Mouse (Mus musculus): ENCODE data around the gene Smg7. TPM values are rescaled to one million over a fixed set of nuclear protein-coding genes. Genes with fewer than 3 reads are reported as not detected.
"Not testable (repeated sequence)": the region's sequence is repeated elsewhere in the genome, so short reads cannot be mapped to it uniquely, and the experiment has no call there.

Gene Smg7
- polyA plus RNA-seq, 1 experiment from 2014 or later = 25.9 TPM

DNA sequence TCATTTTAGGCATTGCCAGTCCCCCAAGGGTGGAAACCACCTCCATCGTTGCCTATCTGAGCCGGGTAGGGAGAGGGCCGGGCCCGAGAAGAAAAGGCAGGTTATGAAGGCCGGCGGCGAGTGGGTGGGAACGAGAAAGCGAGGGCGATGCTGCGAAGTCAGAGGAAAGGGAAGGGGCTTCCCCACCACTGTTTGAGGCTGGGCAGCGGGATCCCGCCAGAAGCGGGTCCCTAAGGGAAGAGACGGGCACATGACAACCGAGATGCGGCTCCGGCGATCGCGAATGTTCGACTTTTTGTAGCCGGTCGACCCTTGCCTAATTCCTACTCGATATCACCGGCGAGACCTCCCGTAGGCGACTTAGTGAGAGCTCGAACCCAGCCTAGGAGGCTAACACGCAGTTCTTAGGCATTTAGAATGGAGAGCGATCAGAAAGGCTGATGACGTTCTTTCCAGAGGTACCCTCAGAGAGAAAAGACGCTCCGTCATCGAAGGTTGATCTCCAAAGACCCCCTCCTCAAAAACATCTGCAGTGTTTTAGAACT, 1.2 kb upstream of the Smg7 start:
- Histone ChIP-seq H3K27me3 (no peaks in the 10 kb centered on the region), H3K36me3 (no peaks in the 10 kb centered on the region), H3K4me1 (peaks cover 15% of the 10 kb centered on the region), H3K4me2 (peak overlapping the region; percentile 97), H3K9ac (peak overlapping the region; percentile 48; the same call in 1 of the 2 replicates), H3K9me3 (no peaks in the 10 kb centered on the region), H3K4me3 (peak overlapping the region; percentile 90), H3K27ac (peak overlapping the region; percentile 97)
- WGBS = under 1% methylated on average over 36 of the region's 36 CpGs
- ATAC-seq (ENCODE audit: insufficient number of reproducible peaks, low FRiP score, low TSS enrichment, low read depth) = no peak

- peaks cover 15% of the 10 kb centered on the region for H3K4me1 ChIP-seq
Observed at GRCm38 (mm10) chr1:152902665-152903516, 445 bp upstream of the Smg7 start.

GRCm38 (mm10) chr1:152901419-152901764, 1.1 kb downstream of the Smg7 start:
- peaks cover 15% of the 10 kb centered on the region for H3K4me1 ChIP-seq
- H3K9me3 ChIP-seq = no peaks in the 10 kb centered on the region
- peak overlapping the region; percentile 98 for H3K27ac ChIP-seq
- H3K27me3 ChIP-seq = no peaks in the 10 kb centered on the region
- WGBS = 1% methylated on average over 6 of the region's 6 CpGs
- no peak for ATAC-seq (ENCODE audit: insufficient number of reproducible peaks, low FRiP score, low TSS enrichment, low read depth)
- no peaks in the 10 kb centered on the region for H3K36me3 ChIP-seq
- H3K4me2 ChIP-seq = peak overlapping the region; percentile 80
- peak overlapping the region; percentile 89 for H3K9ac ChIP-seq
- H3K4me3 ChIP-seq = peak overlapping the region; percentile 90

More at GRCm38 (mm10) chr1:152902665-152903516, 445 bp upstream of the Smg7 start:
- peak overlapping the region; percentile 85 for H3K9ac ChIP-seq
- H3K4me3 ChIP-seq = peak overlapping the region; percentile 90
- under 1% methylated on average over 59 of the region's 69 CpGs for WGBS
- no peaks in the 10 kb centered on the region for H3K36me3 ChIP-seq
- peak overlapping the region; percentile 97 for H3K4me2 ChIP-seq
- H3K27me3 ChIP-seq = no peaks in the 10 kb centered on the region
- ATAC-seq (ENCODE audit: insufficient number of reproducible peaks, low FRiP score, low TSS enrichment, low read depth) = peak; percentile 87
- no peaks in the 10 kb centered on the region for H3K9me3 ChIP-seq
- H3K27ac ChIP-seq = peak overlapping the region; percentile 98

DNA sequence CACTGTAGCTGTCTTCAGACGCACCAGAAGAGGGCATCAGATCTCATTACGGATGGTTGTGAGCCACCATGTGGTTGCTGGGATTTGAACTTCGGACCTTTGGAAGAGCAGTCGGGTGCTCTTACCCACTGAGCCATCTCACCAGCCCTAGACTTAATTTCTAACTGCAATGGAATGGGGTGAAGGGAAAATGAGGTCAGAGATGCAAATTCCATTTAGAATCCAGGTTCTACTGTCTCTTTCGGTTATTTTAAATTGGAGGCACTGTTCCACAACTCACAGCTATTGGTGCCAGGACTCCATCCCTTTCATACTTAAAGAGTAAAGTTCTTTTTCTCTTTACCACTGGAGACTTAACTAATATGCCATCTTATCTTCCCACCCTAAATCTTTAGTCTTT, 14.4 kb downstream of the Smg7 start:
- not testable (repeated sequence) for H3K4me1 ChIP-seq; H3K36me3 ChIP-seq; H3K4me3 ChIP-seq; H3K9me3 ChIP-seq; H3K27me3 ChIP-seq; ATAC-seq (ENCODE audit: insufficient number of reproducible peaks, low FRiP score, low TSS enrichment, low read depth); H3K27ac ChIP-seq; H3K4me2 ChIP-seq; H3K9ac ChIP-seq
- 94% methylated on average over 4 of the region's 5 CpGs for WGBS

GRCm38 (mm10) chr1:152871031-152871430, 31.4 kb downstream of the Smg7 start:
- Histone ChIP-seq H3K4me3 (no peak overlapping the region), H3K4me2 (no peak overlapping the region), H3K27ac (no peak overlapping the region), H3K36me3 (peaks cover 13% of the 10 kb centered on the region), H3K9ac (no peak overlapping the region), H3K9me3 (no peaks in the 10 kb centered on the region), H3K27me3 (no peaks in the 10 kb centered on the region), H3K4me1 (no peaks in the 10 kb centered on the region)
- WGBS = 72% methylated on average over 3 of the region's 3 CpGs
- ATAC-seq (ENCODE audit: insufficient number of reproducible peaks, low FRiP score, low TSS enrichment, low read depth) = no peak

DNA sequence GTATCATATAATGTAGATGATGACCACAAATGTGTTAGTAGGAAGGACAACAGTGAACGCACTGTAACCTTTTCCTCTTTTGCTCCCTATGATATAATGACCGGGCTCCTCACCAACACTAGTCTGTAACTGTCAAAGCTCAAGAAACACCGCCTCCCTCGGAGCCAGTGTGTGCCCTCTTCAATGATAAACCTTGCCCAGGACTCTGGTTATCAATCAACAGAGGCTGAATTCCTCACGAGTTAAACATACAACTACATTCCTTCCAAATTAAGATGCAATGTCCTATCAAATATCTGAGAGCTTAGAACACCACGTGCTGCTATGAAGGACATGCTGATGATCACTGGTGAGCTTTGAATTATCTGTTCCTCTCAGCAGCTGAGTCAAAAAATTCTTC, 32.5 kb downstream of the Smg7 start:
- no peak overlapping the region for H3K4me3 ChIP-seq
- no peak for ATAC-seq (ENCODE audit: insufficient number of reproducible peaks, low FRiP score, low TSS enrichment, low read depth)
- H3K27ac ChIP-seq = no peak overlapping the region
- 91% methylated on average over 6 of the region's 6 CpGs for WGBS
- no peak overlapping the region for H3K9ac ChIP-seq
- no peak overlapping the region for H3K4me2 ChIP-seq
- no peaks in the 10 kb centered on the region for H3K9me3 ChIP-seq
- H3K36me3 ChIP-seq = peaks cover 18% of the 10 kb centered on the region
- no peaks in the 10 kb centered on the region for H3K4me1 ChIP-seq
- no peaks in the 10 kb centered on the region for H3K27me3 ChIP-seq

- Histone ChIP-seq H3K36me3 (peaks cover 72% of the 10 kb centered on the region), H3K9ac (no peak overlapping the region), H3K27ac (no peak overlapping the region), H3K4me3 (no peak overlapping the region), H3K4me2 (no peak overlapping the region), H3K27me3 (no peaks in the 10 kb centered on the region), H3K9me3 (no peaks in the 10 kb centered on the region), H3K4me1 (no peaks in the 10 kb centered on the region)
- no peak for ATAC-seq (ENCODE audit: insufficient number of reproducible peaks, low FRiP score, low TSS enrichment, low read depth)
- WGBS = 89% methylated on average over 2 of the region's 2 CpGs
Observed at GRCm38 (mm10) chr1:152846856-152847255, 55.6 kb downstream of the Smg7 start.

DNA sequence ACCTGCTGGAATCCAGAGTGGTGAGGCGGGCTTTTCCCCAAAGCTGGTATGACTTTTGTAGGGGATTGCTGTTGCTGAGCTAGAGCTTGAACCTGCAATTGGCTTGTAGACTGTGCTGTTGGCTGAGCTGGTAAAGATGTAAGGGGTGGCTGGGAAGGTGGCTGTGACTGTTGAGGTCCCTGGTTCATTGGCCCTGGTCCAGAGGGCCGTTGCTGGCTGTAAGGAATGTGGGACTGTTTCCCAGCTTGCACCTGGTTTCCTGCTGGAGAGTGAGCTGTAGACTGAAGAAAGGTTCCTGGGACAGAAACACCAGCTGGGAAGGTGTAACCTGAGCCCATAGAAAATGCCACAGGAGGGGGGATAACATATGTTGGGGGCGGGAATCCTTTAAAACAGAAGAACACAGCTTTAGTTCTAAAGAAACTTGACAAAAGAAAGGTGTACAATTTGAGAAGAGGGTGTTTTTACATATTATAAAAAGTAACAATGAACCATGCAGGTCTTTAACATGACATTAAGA, 57.2 kb downstream of the Smg7 start:
- no peak overlapping the region for H3K4me3 ChIP-seq
- no peaks in the 10 kb centered on the region for H3K9me3 ChIP-seq
- no peak for ATAC-seq (ENCODE audit: insufficient number of reproducible peaks, low FRiP score, low TSS enrichment, low read depth)
- no peak overlapping the region for H3K27ac ChIP-seq
- H3K36me3 ChIP-seq = peaks cover 77% of the 10 kb centered on the region
- no peak overlapping the region for H3K4me2 ChIP-seq
- H3K9ac ChIP-seq = no peak overlapping the region
- no peaks in the 10 kb centered on the region for H3K27me3 ChIP-seq
- WGBS = 66% methylated on average over 3 of the region's 3 CpGs
- H3K4me1 ChIP-seq = no peaks in the 10 kb centered on the region

- peaks cover 81% of the 10 kb centered on the region for H3K36me3 ChIP-seq
- ATAC-seq (ENCODE audit: insufficient number of reproducible peaks, low FRiP score, low TSS enrichment, low read depth) = no peak
- no peaks in the 10 kb centered on the region for H3K27me3 ChIP-seq
- 86% methylated on average over 1 of the region's 1 CpGs for WGBS
- H3K9ac ChIP-seq = no peak overlapping the region
- no peaks in the 10 kb centered on the region for H3K4me1 ChIP-seq
- H3K27ac ChIP-seq = no peak overlapping the region
- no peaks in the 10 kb centered on the region for H3K9me3 ChIP-seq
- no peak overlapping the region for H3K4me3 ChIP-seq
- no peak overlapping the region for H3K4me2 ChIP-seq
Observed at GRCm38 (mm10) chr1:152844634-152845033, 57.8 kb downstream of the Smg7 start.

- H3K4me2 ChIP-seq = no peak overlapping the region
- no peaks in the 10 kb centered on the region for H3K27me3 ChIP-seq
- no peaks in the 10 kb centered on the region for H3K4me1 ChIP-seq
- ATAC-seq (ENCODE audit: insufficient number of reproducible peaks, low FRiP score, low TSS enrichment, low read depth) = no peak
- no peaks in the 10 kb centered on the region for H3K9me3 ChIP-seq
- H3K27ac ChIP-seq = no peak overlapping the region
- H3K4me3 ChIP-seq = no peak overlapping the region
- WGBS = 90% methylated on average over 2 of the region's 2 CpGs
- H3K9ac ChIP-seq = no peak overlapping the region
- H3K36me3 ChIP-seq = peaks cover 85% of the 10 kb centered on the region
Observed at GRCm38 (mm10) chr1:152841057-152841456, 61.4 kb downstream of the Smg7 start.

GRCm38 (mm10) chr1:152840343-152840742, 62.1 kb downstream of the Smg7 start:
- H3K4me2 ChIP-seq = no peak overlapping the region
- H3K9me3 ChIP-seq = no peaks in the 10 kb centered on the region
- H3K9ac ChIP-seq = no peak overlapping the region
- H3K4me1 ChIP-seq = no peaks in the 10 kb centered on the region
- no peaks in the 10 kb centered on the region for H3K27me3 ChIP-seq
- peaks cover 85% of the 10 kb centered on the region for H3K36me3 ChIP-seq
- ATAC-seq (ENCODE audit: insufficient number of reproducible peaks, low FRiP score, low TSS enrichment, low read depth) = no peak
- WGBS = 90% methylated on average over 3 of the region's 3 CpGs
- no peak overlapping the region for H3K4me3 ChIP-seq
- no peak overlapping the region for H3K27ac ChIP-seq

GRCm38 (mm10) chr1:152838841-152839240, 63.6 kb downstream of the Smg7 start:
- Histone ChIP-seq H3K27me3 (no peaks in the 10 kb centered on the region), H3K9ac (no peak overlapping the region), H3K4me1 (no peaks in the 10 kb centered on the region), H3K36me3 (peaks cover 81% of the 10 kb centered on the region), H3K4me2 (no peak overlapping the region), H3K27ac (no peak overlapping the region), H3K4me3 (no peak overlapping the region), H3K9me3 (no peaks in the 10 kb centered on the region)
- WGBS = 89% methylated on average over 12 of the region's 12 CpGs
- no peak for ATAC-seq (ENCODE audit: insufficient number of reproducible peaks, low FRiP score, low TSS enrichment, low read depth)
